Mouse (Mus musculus) testis, adult 2 months (tissue): ENCODE results near the gene Opa1. TPM values are rescaled to one million over a fixed set of nuclear protein-coding genes. Genes with fewer than 3 reads are reported as not detected.

Experiments
- H3K27ac ChIP-seq: fragments of 200-500 bp; 2 replicates; pipeline ENCODE4 v1.5.1; 2012; ENCODE audit warnings: low read depth, low read length; ENCODE audit not compliant: control insufficient read depth, insufficient read depth
- H3K27me3 ChIP-seq: fragments of 200-500 bp; 2 replicates; pipeline ENCODE4 v1.6.1; 2012; ENCODE audit warnings: mild to moderate bottlenecking, low read length, moderate library complexity; ENCODE audit not compliant: control insufficient read depth, insufficient read depth
- H3K36me3 ChIP-seq: fragments of 200-500 bp; 2 replicates; pipeline ENCODE4 v1.6.1; 2012; ENCODE audit warnings: mild to moderate bottlenecking, low read length; ENCODE audit not compliant: control insufficient read depth, insufficient read depth
- H3K4me1 ChIP-seq: fragments of 200-500 bp; 2 replicates; pipeline ENCODE4 v1.6.1; 2012; ENCODE audit warnings: low read length; ENCODE audit not compliant: control insufficient read depth, insufficient read depth
- H3K4me3 ChIP-seq: fragments of 200-500 bp; 2 replicates; pipeline ENCODE4 v1.5.1; 2012; ENCODE audit warnings: low read depth, mild to moderate bottlenecking, low read length, moderate library complexity, mixed read lengths; ENCODE audit not compliant: control insufficient read depth
- CTCF ChIP-seq: fragments of 200-500 bp; IDR thresholded peaks from 2 replicates; pipeline ENCODE4 v1.5.1; 2012; ENCODE audit warnings: low read depth, mild to moderate bottlenecking, inconsistent platforms, low read length, moderate library complexity; ENCODE audit not compliant: control insufficient read depth, insufficient read depth, insufficient replicate concordance
- POLR2A ChIP-seq: fragments of 200-500 bp; IDR thresholded peaks from 2 replicates; pipeline ENCODE4 v1.6.1; 2012; ENCODE audit warnings: low read depth, mild to moderate bottlenecking, inconsistent platforms, low read length, moderate library complexity; ENCODE audit not compliant: control insufficient read depth
- polyA plus RNA-seq: library from polyadenylated mRNA; depleted of rRNA; stranded (reverse); fragments of >200 nt; gene quantifications from 2 replicates; pipeline ENCODE4 v1.2.3, GENCODE M21; 2012

Opa1 gene
- polyA plus RNA-seq, 1 experiment, result 7.9 TPM

GRCm38 (mm10) chr16:29656187-29656825, 77.2 kb downstream of the Opa1 start:
- no peak overlapping the region for H3K4me3 ChIP-seq
- H3K36me3 ChIP-seq, result no peaks in the 10 kb centered on the region; the same call in 1 of the 2 replicates
- H3K4me1 ChIP-seq, result no peaks in the 10 kb centered on the region; the same call in 1 of the 2 replicates
- no peaks in the 10 kb centered on the region for H3K27me3 ChIP-seq
- no peak overlapping the region for H3K27ac ChIP-seq
- TF ChIP-seq CTCF (no peak), POLR2A (no peak)

GRCm38 (mm10) chr16:29656901-29657300, 77.8 kb downstream of the Opa1 start:
- H3K4me3 ChIP-seq, result no peak overlapping the region

GRCm38 (mm10) chr16:29657650-29658548, 78.8 kb downstream of the Opa1 start:
- Histone ChIP-seq H3K4me3 (peak overlapping the region; percentile 7; the same call in 1 of the 2 replicates), H3K4me1 (no peaks in the 10 kb centered on the region; the same call in 1 of the 2 replicates), H3K27me3 (no peaks in the 10 kb centered on the region), H3K27ac (no peak overlapping the region), H3K36me3 (no peaks in the 10 kb centered on the region)
- TF ChIP-seq CTCF (no peak), POLR2A (no peak)

More at GRCm38 (mm10) chr16:29656901-29657300, 77.8 kb downstream of the Opa1 start:
- TF ChIP-seq CTCF, result no peak
- TF ChIP-seq POLR2A, result no peak
- Histone ChIP-seq H3K27me3 (no peaks in the 10 kb centered on the region), H3K36me3 (no peaks in the 10 kb centered on the region), H3K4me1 (no peaks in the 10 kb centered on the region; the same call in 1 of the 2 replicates), H3K27ac (no peak overlapping the region)

- Histone ChIP-seq H3K27ac (no peak overlapping the region), H3K4me3 (no peak overlapping the region), H3K27me3 (no peaks in the 10 kb centered on the region), H3K36me3 (no peaks in the 10 kb centered on the region), H3K4me1 (no peaks in the 10 kb centered on the region; the same call in 1 of the 2 replicates)
- TF ChIP-seq CTCF (no peak), POLR2A (no peak)
Observed at GRCm38 (mm10) chr16:29659101-29659810, 80.1 kb downstream of the Opa1 start.

GRCm38 (mm10) chr16:29663042-29663758, 84.1 kb downstream of the Opa1 start:
- Histone ChIP-seq H3K4me1 (peaks cover 10% of the 10 kb centered on the region), H3K27me3 (no peaks in the 10 kb centered on the region), H3K27ac (no peak overlapping the region)

GRCm38 (mm10) chr16:29664392-29664791, 85.3 kb downstream of the Opa1 start:
- Histone ChIP-seq H3K27me3 (no peaks in the 10 kb centered on the region), H3K4me1 (peaks cover 10% of the 10 kb centered on the region)

More at GRCm38 (mm10) chr16:29663042-29663758, 84.1 kb downstream of the Opa1 start:
- no peak overlapping the region for H3K4me3 ChIP-seq
- no peaks in the 10 kb centered on the region for H3K36me3 ChIP-seq
- TF ChIP-seq CTCF, result no peak

More at GRCm38 (mm10) chr16:29664392-29664791, 85.3 kb downstream of the Opa1 start:
- TF ChIP-seq POLR2A (no peak), CTCF (no peak)
- Histone ChIP-seq H3K36me3 (no peaks in the 10 kb centered on the region), H3K4me3 (no peak overlapping the region), H3K27ac (no peak overlapping the region)
